Mouse (Mus musculus) heart, embryonic 11.5 days (tissue): ENCODE results near the gene Foxa1. TPM values are rescaled to one million over a fixed set of nuclear protein-coding genes. Genes with fewer than 3 reads are reported as not detected.

Source experiments
- ATAC-seq: fragments of 200-750 bp; cut with Nextera tagmentation; replicated peaks from 2 replicates; pipeline ENCODE4 v1.8.0; 2017; ENCODE audit warnings: moderate library complexity; ENCODE audit not compliant: insufficient number of reproducible peaks, low FRiP score, low TSS enrichment
- H3K27ac ChIP-seq: fragments of 300-500 bp; sonication (generic); 2 replicates; pipeline ENCODE4 v1.5.1; 2014; ENCODE audit warnings: mild to moderate bottlenecking, low read depth, low read length
- H3K27me3 ChIP-seq: fragments of 300-500 bp; sonication (generic); 2 replicates; pipeline ENCODE4 v1.6.1; 2014; ENCODE audit warnings: mild to moderate bottlenecking, low read length, mixed read lengths; ENCODE audit not compliant: control insufficient read depth, insufficient read depth
- H3K36me3 ChIP-seq: fragments of 300-500 bp; sonication (generic); 2 replicates; pipeline ENCODE4 v1.6.1; 2014; ENCODE audit warnings: mild to moderate bottlenecking, low read length, moderate library complexity, mixed read lengths; ENCODE audit not compliant: control insufficient read depth, insufficient read depth
- H3K4me1 ChIP-seq: fragments of 300-500 bp; sonication (generic); 2 replicates; pipeline ENCODE4 v1.6.1; 2014; ENCODE audit warnings: low read length; ENCODE audit not compliant: control insufficient read depth, insufficient read depth
- H3K4me2 ChIP-seq: fragments of 300-500 bp; sonication (generic); 2 replicates; pipeline ENCODE4 v1.6.1; 2014; ENCODE audit warnings: mild to moderate bottlenecking, moderate library complexity
- H3K4me3 ChIP-seq: fragments of 300-500 bp; sonication (generic); 2 replicates; pipeline ENCODE4 v1.5.1; 2014; ENCODE audit warnings: low read depth, low read length
- H3K9ac ChIP-seq: fragments of 300-500 bp; sonication (generic); 2 replicates; pipeline ENCODE4 v1.6.1; 2014; ENCODE audit warnings: mild to moderate bottlenecking, low read depth, low read length, moderate library complexity
- H3K9me3 ChIP-seq: fragments of 300-500 bp; sonication (generic); replicated peaks from 2 replicates; pipeline ENCODE4 v1.6.1; 2016; ENCODE audit warnings: low read length; ENCODE audit not compliant: control insufficient read depth
- WGBS: fragments of 180-500 bp; shearing (Covaris S2); extraction: QIAGEN DNeasy Blood & Tissue Kit; methylation state at CpG from one replicate; pipeline ENCODE4 v1.1.7; 2014; ENCODE audit not compliant: insufficient replicate concordance; 5-methylcytosine and 5-hydroxymethylcytosine counted together
- polyA plus RNA-seq: library from polyadenylated mRNA; unstranded; fragments of >200 nt; fragmentation: Nextera tagmentation; extraction: Ambion mirVana; gene quantifications from 2 replicates; pipeline ENCODE4 v1.2.1, GENCODE M21; 2014

Foxa1 gene
- polyA plus RNA-seq, 1 experiment from 2014 or later, result 0.59 TPM

DNA sequence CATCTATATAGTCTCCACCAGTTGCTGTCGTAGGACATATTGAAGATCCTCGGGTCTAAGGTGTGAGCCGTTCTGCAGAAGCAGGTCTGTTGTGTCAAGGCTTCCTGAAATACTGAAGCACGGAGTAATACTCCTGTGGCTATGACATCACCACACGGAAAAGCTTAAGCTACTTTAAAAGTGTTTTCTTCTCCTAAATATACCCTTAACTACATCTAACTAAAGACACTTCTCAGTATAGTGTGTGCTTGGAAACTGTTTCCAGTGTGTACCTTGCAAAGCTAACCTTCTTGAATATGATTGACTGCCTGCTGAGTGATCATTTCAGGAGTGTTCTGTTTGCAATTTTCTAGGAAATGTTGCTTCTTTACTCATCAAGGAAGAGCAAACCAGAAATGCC lies 35.2 kb downstream of the Foxa1 start:
- WGBS, result 88% methylated on average over 5 of the region's 5 CpGs
- H3K4me1 ChIP-seq, result no peaks in the 10 kb centered on the region
- no peaks in the 10 kb centered on the region for H3K27me3 ChIP-seq
- no peaks in the 10 kb centered on the region for H3K9me3 ChIP-seq
- ATAC-seq, result no peak
- H3K4me2 ChIP-seq, result no peak overlapping the region
- H3K9ac ChIP-seq, result no peak overlapping the region
- H3K27ac ChIP-seq, result no peak overlapping the region
- no peak overlapping the region for H3K4me3 ChIP-seq
- no peaks in the 10 kb centered on the region for H3K36me3 ChIP-seq

GRCm38 (mm10) chr12:57511127-57511526 lies 35.6 kb downstream of the Foxa1 start:
- H3K27me3 ChIP-seq, result no peaks in the 10 kb centered on the region
- WGBS, result 81% methylated on average over 4 of the region's 4 CpGs
- H3K4me2 ChIP-seq, result no peak overlapping the region
- no peaks in the 10 kb centered on the region for H3K9me3 ChIP-seq
- no peaks in the 10 kb centered on the region for H3K36me3 ChIP-seq
- no peak overlapping the region for H3K27ac ChIP-seq
- H3K9ac ChIP-seq, result no peak overlapping the region
- no peak overlapping the region for H3K4me3 ChIP-seq
- H3K4me1 ChIP-seq, result no peaks in the 10 kb centered on the region
- ATAC-seq, result no peak

GRCm38 (mm10) chr12:57509726-57510125 lies 37.0 kb downstream of the Foxa1 start:
- Histone ChIP-seq H3K27ac (no peak overlapping the region), H3K4me3 (no peak overlapping the region), H3K4me2 (no peak overlapping the region), H3K9ac (no peak overlapping the region), H3K27me3 (no peaks in the 10 kb centered on the region), H3K9me3 (no peaks in the 10 kb centered on the region), H3K36me3 (no peaks in the 10 kb centered on the region), H3K4me1 (no peaks in the 10 kb centered on the region)
- 77% methylated on average over 4 of the region's 4 CpGs for WGBS
- ATAC-seq, result no peak

DNA sequence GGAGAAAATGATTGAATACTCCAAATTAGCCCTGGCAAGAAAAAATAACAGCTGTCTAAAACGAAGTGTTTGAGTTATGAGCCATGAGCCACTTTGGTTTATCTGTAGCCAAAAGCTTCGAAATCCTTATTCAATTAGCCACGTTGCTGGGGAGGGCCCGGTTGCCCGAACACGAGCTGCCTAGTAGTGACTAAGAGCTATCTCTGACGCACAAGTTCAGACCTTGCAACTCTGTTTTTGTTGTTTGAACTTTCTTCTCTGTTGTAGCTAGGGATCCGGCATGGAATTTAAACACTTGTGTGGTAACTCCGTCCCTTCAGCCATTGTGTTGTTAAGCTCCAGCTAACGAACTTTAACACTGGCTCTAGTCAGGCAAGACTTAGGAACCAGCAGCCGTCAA lies 37.8 kb downstream of the Foxa1 start:
- no peaks in the 10 kb centered on the region for H3K36me3 ChIP-seq
- H3K9ac ChIP-seq, result no peak overlapping the region
- no peaks in the 10 kb centered on the region for H3K4me1 ChIP-seq
- H3K4me3 ChIP-seq, result no peak overlapping the region
- H3K27ac ChIP-seq, result no peak overlapping the region
- no peak for ATAC-seq
- 57% methylated on average over 11 of the region's 11 CpGs for WGBS
- no peak overlapping the region for H3K4me2 ChIP-seq
- H3K27me3 ChIP-seq, result no peaks in the 10 kb centered on the region
- no peaks in the 10 kb centered on the region for H3K9me3 ChIP-seq

DNA sequence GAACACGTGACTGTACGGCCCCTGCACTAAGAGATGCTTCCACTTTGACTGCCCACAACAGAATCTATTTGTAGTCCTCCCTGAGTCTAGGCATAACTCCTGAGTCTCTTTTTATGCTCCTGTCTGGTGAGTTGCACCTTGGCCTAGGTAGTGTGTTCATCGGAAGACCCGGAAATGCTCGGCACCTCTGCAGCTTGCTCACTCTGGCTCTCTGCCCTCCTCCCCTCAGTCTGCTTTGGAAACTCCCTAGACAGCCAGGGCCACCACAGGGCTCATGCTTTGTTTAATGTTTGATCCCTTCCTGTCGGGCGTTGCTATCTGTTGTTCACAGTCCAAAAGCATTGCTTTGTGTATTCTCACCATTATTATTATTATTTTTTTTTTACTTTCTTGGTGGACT lies 41.4 kb downstream of the Foxa1 start:
- Histone ChIP-seq H3K27me3 (no peaks in the 10 kb centered on the region), H3K36me3 (no peaks in the 10 kb centered on the region), H3K4me3 (no peak overlapping the region), H3K27ac (no peak overlapping the region), H3K4me1 (no peaks in the 10 kb centered on the region), H3K9ac (no peak overlapping the region), H3K9me3 (no peaks in the 10 kb centered on the region), H3K4me2 (no peak overlapping the region)
- 69% methylated on average over 7 of the region's 7 CpGs for WGBS
- ATAC-seq, result no peak

GRCm38 (mm10) chr12:57500246-57500645 lies 46.5 kb downstream of the Foxa1 start:
- Histone ChIP-seq H3K9me3 (no peaks in the 10 kb centered on the region), H3K27me3 (no peaks in the 10 kb centered on the region), H3K4me1 (no peaks in the 10 kb centered on the region), H3K4me3 (no peak overlapping the region), H3K9ac (no peak overlapping the region), H3K4me2 (no peak overlapping the region), H3K36me3 (no peaks in the 10 kb centered on the region), H3K27ac (no peak overlapping the region)
- WGBS, result 84% methylated on average over 7 of the region's 7 CpGs
- ATAC-seq, result no peak

GRCm38 (mm10) chr12:57496347-57497119 lies 50.2 kb downstream of the Foxa1 start:
- no peak overlapping the region for H3K27ac ChIP-seq
- no peak overlapping the region for H3K9ac ChIP-seq
- H3K4me2 ChIP-seq, result no peak overlapping the region
- no peaks in the 10 kb centered on the region for H3K9me3 ChIP-seq
- H3K4me1 ChIP-seq, result no peaks in the 10 kb centered on the region
- 59% methylated on average over 6 of the region's 6 CpGs for WGBS
- H3K27me3 ChIP-seq, result no peaks in the 10 kb centered on the region
- H3K36me3 ChIP-seq, result no peaks in the 10 kb centered on the region
- no peak overlapping the region for H3K4me3 ChIP-seq
- ATAC-seq, result no peak

Other genes with a start within 250 kb of the Foxa1 start
- 0.10 and 0.49 TPM in 2 replicates for gene Ttc6, start 17.2 kb upstream of the Foxa1 start, polyA plus RNA-seq